Mouse (Mus musculus): ENCODE results near the gene Gm14412.
"Not testable (repeated sequence)": the region's sequence is repeated elsewhere in the genome, so short reads cannot be mapped to it uniquely, and the experiment has no call there.

The Gm14412 gene

GRCm38 (mm10) chr2:177324257-177324733 lies at the start of gene Gm14412:
TSS of gene Gm14412 (minus strand) at chr2:177324307.
- not testable (repeated sequence) for DNase-seq (ENCODE audit: low read depth, low spot score)

- not testable (repeated sequence) for DNase-seq (ENCODE audit: low read depth, low spot score)
Observed at GRCm38 (mm10) chr2:177329661-177330292, 5.7 kb upstream of the Gm14412 start.

GRCm38 (mm10) chr2:177321361-177321760 lies 2.7 kb downstream of the Gm14412 start:
- not testable (repeated sequence) for DNase-seq (ENCODE audit: low read depth, low spot score)

GRCm38 (mm10) chr2:177320786-177321320 lies 3.3 kb downstream of the Gm14412 start:
- not testable (repeated sequence) for DNase-seq (ENCODE audit: low read depth, low spot score)

GRCm38 (mm10) chr2:177318996-177319395 lies 5.1 kb downstream of the Gm14412 start:
- DNase-seq (ENCODE audit: low read depth, low spot score) = no peak

GRCm38 (mm10) chr2:177309627-177310026 lies 14.5 kb downstream of the Gm14412 start:
- DNase-seq (ENCODE audit: low read depth, low spot score) = not testable (repeated sequence)

GRCm38 (mm10) chr2:177304980-177305379 lies 19.1 kb downstream of the Gm14412 start:
- DNase-seq (ENCODE audit: low read depth, low spot score) = not testable (repeated sequence)

GRCm38 (mm10) chr2:177283701-177284100 lies 40.4 kb downstream of the Gm14412 start:
- not testable (repeated sequence) for DNase-seq (ENCODE audit: low read depth, low spot score)

- not testable (repeated sequence) for DNase-seq (ENCODE audit: low read depth, low spot score)
Observed at GRCm38 (mm10) chr2:177277754-177278153, 46.4 kb downstream of the Gm14412 start.

GRCm38 (mm10) chr2:177272237-177272636 lies 51.9 kb downstream of the Gm14412 start:
- not testable (repeated sequence) for DNase-seq (ENCODE audit: low read depth, low spot score)

- DNase-seq (ENCODE audit: low read depth, low spot score) = not testable (repeated sequence)
Observed at GRCm38 (mm10) chr2:177266936-177267335, 57.2 kb downstream of the Gm14412 start, which contains the start of gene Gm14409. TSS of gene Gm14409 (minus strand) at chr2:177267036.

Measured in A20 (cell line).